Mouse (Mus musculus): ENCODE measurements around the gene Gja6. TPM values are rescaled to one million over a fixed set of nuclear protein-coding genes. Genes with fewer than 3 reads are reported as not detected.

Gja6 gene
- 0.09 and 0.11 TPM in 2 replicates for polyA plus RNA-seq (2012; rRNA removed)

DNA sequence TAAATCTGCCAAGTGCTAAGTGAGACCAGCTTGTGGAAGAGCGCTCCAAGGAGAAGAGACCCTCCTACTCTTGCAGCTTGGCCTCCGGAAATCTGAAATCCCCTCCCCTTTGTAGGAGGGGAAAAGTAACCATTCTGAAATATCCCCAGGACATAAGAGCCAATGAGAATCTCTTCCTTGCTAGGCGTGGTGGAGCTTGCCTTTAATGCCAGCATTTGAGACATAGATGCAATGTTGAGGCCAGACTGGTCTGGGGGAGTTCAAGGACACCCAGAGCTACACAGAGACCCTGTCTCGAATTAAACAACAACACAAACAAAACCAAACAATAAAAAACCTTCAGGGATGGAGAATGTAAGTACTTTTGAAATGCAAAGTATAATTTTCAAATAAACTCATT is at the start of gene Gja6:
Gja6 (minus strand) TSS at position 101 of the 400 bp plus-strand sequence.
- Histone ChIP-seq H3K27me3 (ENCODE audit: control insufficient read depth, insufficient read depth, low read length) (no peaks in the 10 kb centered on the region), H3K4me1 (replicated peaks; ENCODE audit: control insufficient read depth, insufficient read depth, low read length) (no peaks in the 10 kb centered on the region), H3K4me3 (ENCODE audit: control insufficient read depth, insufficient read depth, low read length) (no peak within 1 kb of the TSS), H3K36me3 (ENCODE audit: control insufficient read depth, insufficient read depth, low read length) (no peaks in the 10 kb centered on the region), H3K27ac (ENCODE audit: control insufficient read depth, insufficient read depth, low read length) (no peak within 1 kb of the TSS)
- WGBS: 91% methylated on average over 4 of the region's 4 CpGs
- DNase-seq: no peak
- TF ChIP-seq POLR2A (IDR thresholded peaks at IDR 0.05; ENCODE audit: control insufficient read depth, extremely low read depth, insufficient read depth, low read length, poor library complexity) (no peak), CTCF (IDR thresholded peaks at IDR 0.05; ENCODE audit: borderline replicate concordance, control insufficient read depth, extremely low read depth, insufficient read depth, low read length, poor library complexity) (no peak)

DNA sequence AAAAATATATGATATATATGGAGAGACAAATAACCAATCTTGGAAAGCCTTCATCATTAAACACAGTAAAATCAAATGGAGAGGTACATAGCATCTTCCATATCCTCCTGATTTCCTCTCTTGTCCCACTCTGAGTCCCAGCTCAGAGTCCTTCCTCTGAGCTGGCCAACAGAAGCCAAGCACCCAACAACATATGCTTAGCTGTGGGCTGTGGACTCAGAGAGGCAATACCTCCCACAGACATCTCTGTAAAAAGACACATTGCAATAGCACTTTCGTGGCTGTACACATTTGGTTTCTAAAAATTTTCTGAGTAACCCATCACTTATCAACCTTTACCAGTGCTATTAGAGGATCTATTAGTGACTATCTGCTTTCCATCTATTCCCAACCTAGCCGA is 42.7 kb upstream of the Gja6 start:
- Histone ChIP-seq H3K27me3 (ENCODE audit: control insufficient read depth, insufficient read depth, low read length) (no peaks in the 10 kb centered on the region), H3K36me3 (ENCODE audit: control insufficient read depth, insufficient read depth, low read length) (no peaks in the 10 kb centered on the region), H3K4me3 (ENCODE audit: control insufficient read depth, insufficient read depth, low read length) (no peak overlapping the region), H3K4me1 (replicated peaks; ENCODE audit: control insufficient read depth, insufficient read depth, low read length) (no peaks in the 10 kb centered on the region), H3K27ac (ENCODE audit: control insufficient read depth, insufficient read depth, low read length) (no peak overlapping the region)
- TF ChIP-seq POLR2A (IDR thresholded peaks at IDR 0.05; ENCODE audit: control insufficient read depth, extremely low read depth, insufficient read depth, low read length, poor library complexity) (no peak), CTCF (IDR thresholded peaks at IDR 0.05; ENCODE audit: borderline replicate concordance, control insufficient read depth, extremely low read depth, insufficient read depth, low read length, poor library complexity) (no peak)
- DNase-seq: no peak
- 94% methylated on average over 2 of the region's 2 CpGs for WGBS

DNA sequence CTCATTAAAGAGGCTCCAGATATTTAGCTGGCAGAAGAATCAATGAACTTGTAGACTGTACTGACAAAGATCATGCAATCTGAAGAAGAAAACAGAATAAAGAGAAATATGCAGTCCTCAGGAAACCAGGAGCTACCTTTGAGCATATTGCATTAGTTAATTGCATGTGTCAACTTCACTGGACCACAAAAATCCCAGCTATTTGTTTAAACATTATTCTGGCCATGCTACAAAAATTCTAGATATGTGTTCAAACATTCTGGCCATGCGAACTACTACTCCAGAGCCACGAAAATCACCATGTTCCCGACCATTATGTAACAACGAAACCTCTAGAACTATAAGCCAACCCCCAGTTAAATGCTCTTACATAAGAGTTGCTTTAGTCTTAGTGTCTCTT is 37.9 kb upstream of the Gja6 start:
- no peaks in the 10 kb centered on the region for H3K27me3 ChIP-seq (ENCODE audit: control insufficient read depth, insufficient read depth, low read length)
- 93% methylated on average over 4 of the region's 4 CpGs for WGBS
- H3K4me1 ChIP-seq (replicated peaks; ENCODE audit: control insufficient read depth, insufficient read depth, low read length): no peaks in the 10 kb centered on the region
- no peak for TF ChIP-seq POLR2A (IDR thresholded peaks at IDR 0.05; ENCODE audit: control insufficient read depth, extremely low read depth, insufficient read depth, low read length, poor library complexity)
- TF ChIP-seq CTCF (IDR thresholded peaks at IDR 0.05; ENCODE audit: borderline replicate concordance, control insufficient read depth, extremely low read depth, insufficient read depth, low read length, poor library complexity): no peak
- H3K4me3 ChIP-seq (ENCODE audit: control insufficient read depth, insufficient read depth, low read length): no peak overlapping the region
- no peak overlapping the region for H3K27ac ChIP-seq (ENCODE audit: control insufficient read depth, insufficient read depth, low read length)
- H3K36me3 ChIP-seq (ENCODE audit: control insufficient read depth, insufficient read depth, low read length): no peaks in the 10 kb centered on the region
- DNase-seq: no peak

DNA sequence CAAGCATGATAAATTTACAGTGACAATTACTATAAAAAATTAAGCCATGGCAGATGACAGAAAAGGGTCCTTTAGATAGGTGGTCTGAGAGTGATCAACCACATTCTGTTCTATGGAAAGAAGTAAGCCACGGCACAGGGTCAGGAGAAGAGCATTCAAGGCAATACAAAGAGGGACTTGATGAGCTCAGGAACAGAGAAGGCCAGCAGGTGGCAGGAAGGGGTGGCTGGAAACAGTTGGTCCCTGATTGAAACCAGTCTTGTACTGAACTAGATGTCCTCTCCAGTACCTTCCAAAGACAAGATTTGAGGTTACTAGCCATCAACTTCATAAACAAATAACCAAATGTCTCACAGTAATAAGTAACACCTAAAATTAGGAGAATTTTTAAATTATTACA is 28.7 kb upstream of the Gja6 start:
- Histone ChIP-seq H3K36me3 (ENCODE audit: control insufficient read depth, insufficient read depth, low read length) (no peaks in the 10 kb centered on the region), H3K4me3 (ENCODE audit: control insufficient read depth, insufficient read depth, low read length) (no peak overlapping the region), H3K27ac (ENCODE audit: control insufficient read depth, insufficient read depth, low read length) (no peak overlapping the region), H3K27me3 (ENCODE audit: control insufficient read depth, insufficient read depth, low read length) (no peaks in the 10 kb centered on the region), H3K4me1 (replicated peaks; ENCODE audit: control insufficient read depth, insufficient read depth, low read length) (no peaks in the 10 kb centered on the region)
- no peak for TF ChIP-seq POLR2A (IDR thresholded peaks at IDR 0.05; ENCODE audit: control insufficient read depth, extremely low read depth, insufficient read depth, low read length, poor library complexity)
- TF ChIP-seq CTCF (IDR thresholded peaks at IDR 0.05; ENCODE audit: borderline replicate concordance, control insufficient read depth, extremely low read depth, insufficient read depth, low read length, poor library complexity): no peak
- WGBS: 67% methylated on average over 1 of the region's 1 CpGs
- DNase-seq: no peak

DNA sequence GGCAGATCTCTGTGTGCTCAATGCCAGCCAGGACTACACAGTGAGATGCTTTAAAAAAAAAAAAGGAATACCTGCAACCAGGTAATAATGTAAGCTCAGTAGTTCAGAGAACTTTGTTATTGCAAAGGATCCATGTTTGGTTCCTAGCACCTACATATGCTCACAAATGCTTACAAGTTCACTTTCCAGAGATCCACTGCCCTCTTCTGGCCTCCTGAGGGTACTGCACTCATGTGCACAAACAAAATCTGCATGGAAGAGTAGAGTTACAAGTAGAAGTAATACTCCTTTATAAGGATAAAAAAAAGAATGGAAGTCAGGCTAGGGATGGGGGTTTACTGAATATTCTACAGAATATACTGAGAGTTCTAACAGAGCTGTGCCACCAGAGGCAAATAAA is 23.8 kb upstream of the Gja6 start:
- Histone ChIP-seq H3K4me3 (ENCODE audit: control insufficient read depth, insufficient read depth, low read length) (no peak overlapping the region), H3K27ac (ENCODE audit: control insufficient read depth, insufficient read depth, low read length) (no peak overlapping the region), H3K27me3 (ENCODE audit: control insufficient read depth, insufficient read depth, low read length) (no peaks in the 10 kb centered on the region), H3K36me3 (ENCODE audit: control insufficient read depth, insufficient read depth, low read length) (no peaks in the 10 kb centered on the region), H3K4me1 (replicated peaks; ENCODE audit: control insufficient read depth, insufficient read depth, low read length) (no peaks in the 10 kb centered on the region)
- DNase-seq: peak; percentile 2
- TF ChIP-seq POLR2A (IDR thresholded peaks at IDR 0.05; ENCODE audit: control insufficient read depth, extremely low read depth, insufficient read depth, low read length, poor library complexity) (no peak), CTCF (IDR thresholded peaks at IDR 0.05; ENCODE audit: borderline replicate concordance, control insufficient read depth, extremely low read depth, insufficient read depth, low read length, poor library complexity) (no peak)

DNA sequence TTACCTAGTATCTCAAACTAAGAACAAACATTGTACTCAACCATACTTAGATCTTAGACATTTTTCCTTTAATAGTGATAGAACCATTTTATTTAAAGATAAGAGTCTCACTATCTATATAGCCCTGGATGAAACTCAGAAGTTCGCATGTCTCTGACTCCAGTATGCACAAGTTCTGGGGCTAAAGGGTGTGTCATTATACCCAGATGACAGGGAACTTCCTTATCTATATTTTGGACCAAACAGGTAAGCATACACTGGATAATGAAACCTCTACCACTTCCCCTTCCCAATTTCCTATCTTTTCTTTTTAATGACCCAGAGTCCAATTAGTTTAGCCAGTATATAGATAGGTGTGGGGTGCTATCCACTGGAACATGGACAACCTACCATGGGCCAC is 22.0 kb upstream of the Gja6 start:
- Histone ChIP-seq H3K4me3 (ENCODE audit: control insufficient read depth, insufficient read depth, low read length) (no peak overlapping the region), H3K4me1 (replicated peaks; ENCODE audit: control insufficient read depth, insufficient read depth, low read length) (no peaks in the 10 kb centered on the region), H3K36me3 (ENCODE audit: control insufficient read depth, insufficient read depth, low read length) (no peaks in the 10 kb centered on the region), H3K27me3 (ENCODE audit: control insufficient read depth, insufficient read depth, low read length) (no peaks in the 10 kb centered on the region), H3K27ac (ENCODE audit: control insufficient read depth, insufficient read depth, low read length) (no peak overlapping the region)
- TF ChIP-seq CTCF (IDR thresholded peaks at IDR 0.05; ENCODE audit: borderline replicate concordance, control insufficient read depth, extremely low read depth, insufficient read depth, low read length, poor library complexity) (no peak), POLR2A (IDR thresholded peaks at IDR 0.05; ENCODE audit: control insufficient read depth, extremely low read depth, insufficient read depth, low read length, poor library complexity) (no peak)
- 100% methylated on average over 1 of the region's 1 CpGs for WGBS
- DNase-seq: no peak

DNA sequence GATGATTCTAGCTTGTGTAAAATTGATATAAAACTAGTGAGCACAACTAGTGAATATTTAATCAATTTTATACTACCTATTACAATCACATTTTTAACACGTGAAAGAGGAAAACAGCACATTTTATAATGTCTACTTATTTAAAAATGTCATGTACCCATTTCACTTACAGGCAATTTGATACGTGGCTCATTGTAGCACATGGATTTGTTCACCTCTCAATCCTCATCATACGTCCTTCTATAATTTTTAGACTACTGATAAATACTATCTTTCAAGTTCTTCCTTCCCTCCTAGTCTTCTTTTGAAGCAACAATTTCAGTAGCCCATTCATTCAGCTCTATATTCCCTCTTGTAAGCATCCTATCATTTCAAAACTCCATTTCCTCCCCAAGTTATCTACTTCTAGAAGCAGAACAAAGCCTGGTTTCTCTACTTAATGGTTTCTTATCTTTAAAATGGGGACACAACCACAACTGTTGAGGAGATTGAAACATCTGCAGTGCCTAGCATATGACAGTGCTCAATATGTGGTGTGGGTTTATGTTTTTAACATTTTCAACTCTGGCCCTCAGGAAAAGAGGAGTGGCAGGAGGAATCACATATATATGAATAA is 12.3 kb upstream of the Gja6 start:
- no peaks in the 10 kb centered on the region for H3K4me1 ChIP-seq (replicated peaks; ENCODE audit: control insufficient read depth, insufficient read depth, low read length)
- no peak overlapping the region for H3K27ac ChIP-seq (ENCODE audit: control insufficient read depth, insufficient read depth, low read length)
- WGBS: 95% methylated on average over 3 of the region's 3 CpGs
- H3K36me3 ChIP-seq (ENCODE audit: control insufficient read depth, insufficient read depth, low read length): no peaks in the 10 kb centered on the region
- no peak for TF ChIP-seq POLR2A (IDR thresholded peaks at IDR 0.05; ENCODE audit: control insufficient read depth, extremely low read depth, insufficient read depth, low read length, poor library complexity)
- TF ChIP-seq CTCF (IDR thresholded peaks at IDR 0.05; ENCODE audit: borderline replicate concordance, control insufficient read depth, extremely low read depth, insufficient read depth, low read length, poor library complexity): no peak
- no peaks in the 10 kb centered on the region for H3K27me3 ChIP-seq (ENCODE audit: control insufficient read depth, insufficient read depth, low read length)
- DNase-seq: no peak
- H3K4me3 ChIP-seq (ENCODE audit: control insufficient read depth, insufficient read depth, low read length): no peak overlapping the region
